Mouse (Mus musculus) cortical plate, adult 2 months (tissue): ENCODE measurements at regions not wholly inside any gene's neighbourhood (a gene's known extent, or its start where the extent isn't known, plus 50 kb on each side); places are given as distances from the start of the nearest gene placed in this dataset.

Experiments used
- CTCF ChIP-seq: fragments of 200-500 bp; IDR thresholded peaks from 2 replicates; pipeline ENCODE4 v1.5.1; 2011; ENCODE audit warnings: mild to moderate bottlenecking, control low read depth, low read length; ENCODE audit not compliant: insufficient read depth; ENCODE audit errors: extremely low read depth
- POLR2A ChIP-seq: fragments of 200-500 bp; IDR thresholded peaks from 2 replicates; pipeline ENCODE4 v1.6.1; 2011; ENCODE audit warnings: mild to moderate bottlenecking, low read length, control low read depth; ENCODE audit not compliant: insufficient read depth; ENCODE audit errors: extremely low read depth

DNA sequence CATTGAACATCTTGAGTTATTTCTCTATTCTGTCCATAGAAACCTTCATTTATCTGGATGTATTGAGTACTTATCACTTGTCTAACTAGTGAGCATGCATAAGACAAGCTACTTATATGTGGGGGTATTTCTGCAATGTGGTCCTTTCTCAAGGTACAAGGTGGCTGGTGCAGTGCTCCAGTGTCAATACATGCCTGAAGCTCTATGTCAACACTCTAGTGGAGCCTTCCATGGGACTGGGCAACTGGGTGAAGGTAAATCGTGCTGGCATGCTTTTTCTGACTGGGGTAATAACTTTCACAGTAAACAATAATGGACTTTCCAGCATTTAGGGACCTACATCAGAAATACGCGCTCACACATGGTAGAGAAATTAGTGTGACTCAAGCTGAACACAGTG is 750.9 kb downstream of the 1700064H15Rik start:
- TF ChIP-seq CTCF = no peak
- TF ChIP-seq POLR2A = no peak
